Mouse (Mus musculus) liver, adult 2 months (tissue): ENCODE measurements around the gene Ptges2.

Experiments
- CTCF ChIP-seq: fragments of 200-500 bp; IDR thresholded peaks from 2 replicates; pipeline ENCODE4 v1.5.1; 2011; ENCODE audit warnings: low read depth, low read length, control low read depth
- POLR2A ChIP-seq: fragments of 200-500 bp; IDR thresholded peaks from 2 replicates; pipeline ENCODE4 v1.6.1; 2011; ENCODE audit warnings: low read length, control low read depth; ENCODE audit not compliant: insufficient read depth; ENCODE audit errors: extremely low read depth

GRCm38 (mm10) chr2:32440164-32440563 lies 44.5 kb downstream of the Ptges2 start:
- TF ChIP-seq CTCF, result no peak
- TF ChIP-seq POLR2A, result no peak
